Mouse (Mus musculus) midbrain, embryonic 11.5 days (tissue): ENCODE results near the gene Atg7. TPM values are rescaled to one million over a fixed set of nuclear protein-coding genes. Genes with fewer than 3 reads are reported as not detected.

ENCODE experiments used
- ATAC-seq: fragments of 200-750 bp; cut with Nextera tagmentation; 2 replicates; pipeline ENCODE4 v1.8.0; 2017; ENCODE audit warnings: moderate TSS enrichment, moderate library complexity; ENCODE audit not compliant: low FRiP score
- DNase-seq: peaks from one replicate; pipeline ENCODE4 v3.0.0; 2015; ENCODE audit warnings: low spot score; ENCODE audit errors: missing footprints
- H3K27ac ChIP-seq: fragments of 300-500 bp; sonication (generic); 2 replicates; pipeline ENCODE4 v1.5.1; 2014; ENCODE audit warnings: low read depth, low read length
- H3K27me3 ChIP-seq: fragments of 300-500 bp; sonication (generic); 2 replicates; pipeline ENCODE4 v1.6.1; 2014; ENCODE audit warnings: mild to moderate bottlenecking, low read length, moderate library complexity, mixed read lengths; ENCODE audit not compliant: control insufficient read depth, insufficient read depth
- H3K36me3 ChIP-seq: fragments of 300-500 bp; sonication (generic); 2 replicates; pipeline ENCODE4 v1.6.1; 2014; ENCODE audit warnings: mild to moderate bottlenecking, low read length, moderate library complexity, mixed read lengths; ENCODE audit not compliant: control insufficient read depth, insufficient read depth
- H3K4me1 ChIP-seq: fragments of 300-500 bp; sonication (generic); 2 replicates; pipeline ENCODE4 v1.6.1; 2014; ENCODE audit warnings: low read length; ENCODE audit not compliant: control insufficient read depth, insufficient read depth
- H3K4me2 ChIP-seq: fragments of 300-500 bp; sonication (generic); 2 replicates; pipeline ENCODE4 v1.6.1; 2014; ENCODE audit warnings: mild to moderate bottlenecking, moderate library complexity
- H3K4me3 ChIP-seq: fragments of 300-500 bp; sonication (generic); 2 replicates; pipeline ENCODE4 v1.5.1; 2014; ENCODE audit warnings: low read depth, low read length
- H3K9ac ChIP-seq: fragments of 300-500 bp; sonication (generic); 2 replicates; pipeline ENCODE4 v1.6.1; 2014; ENCODE audit warnings: low read length
- H3K9me3 ChIP-seq: fragments of 300-500 bp; sonication (generic); 2 replicates; pipeline ENCODE4 v1.6.1; 2016; ENCODE audit warnings: low read length; ENCODE audit not compliant: control insufficient read depth
- WGBS: fragments of 180-500 bp; shearing (Covaris S2); extraction: QIAGEN DNeasy Blood & Tissue Kit; methylation state at CpG from one replicate; pipeline ENCODE4 v1.1.7; 2014; 5-methylcytosine and 5-hydroxymethylcytosine counted together
- polyA plus RNA-seq: library from polyadenylated mRNA; unstranded; fragments of >200 nt; fragmentation: Nextera tagmentation; extraction: Ambion mirVana; gene quantifications from 2 replicates; pipeline ENCODE4 v1.2.1, GENCODE M21; 2014

The Atg7 gene
- polyA plus RNA-seq, 1 experiment from 2014 or later = 17.6 TPM

DNA sequence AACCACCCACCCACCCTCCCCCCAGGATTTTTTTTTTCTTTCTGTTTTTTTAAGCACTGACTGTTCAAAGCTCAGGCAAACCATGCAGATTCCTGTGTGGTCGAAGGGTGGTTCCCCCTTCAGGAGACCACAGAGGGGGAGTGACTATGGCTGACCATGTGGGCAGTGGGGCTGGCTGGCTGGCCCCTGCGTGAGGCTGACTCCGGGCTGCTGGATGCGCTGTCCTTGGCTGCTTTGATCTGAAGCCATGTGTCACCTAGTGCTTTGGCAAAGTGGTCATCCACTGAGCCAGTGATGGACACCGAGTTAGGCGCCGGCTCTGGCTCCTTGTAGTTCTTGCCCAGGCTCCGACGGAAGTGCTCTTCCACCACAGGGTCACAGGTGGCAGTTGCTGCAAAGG is 219.1 kb downstream of the Atg7 start:
- H3K36me3 ChIP-seq = peaks cover 7% of the 10 kb centered on the region; the same call in 1 of the 2 replicates
- no peak for DNase-seq
- H3K27ac ChIP-seq = no peak overlapping the region
- no peak overlapping the region for H3K9ac ChIP-seq
- no peak overlapping the region for H3K4me3 ChIP-seq
- H3K27me3 ChIP-seq = no peaks in the 10 kb centered on the region
- no peaks in the 10 kb centered on the region for H3K9me3 ChIP-seq
- H3K4me1 ChIP-seq = no peaks in the 10 kb centered on the region
- 88% methylated on average over 9 of the region's 9 CpGs for WGBS
- H3K4me2 ChIP-seq = no peak overlapping the region
- no peak for ATAC-seq

DNA sequence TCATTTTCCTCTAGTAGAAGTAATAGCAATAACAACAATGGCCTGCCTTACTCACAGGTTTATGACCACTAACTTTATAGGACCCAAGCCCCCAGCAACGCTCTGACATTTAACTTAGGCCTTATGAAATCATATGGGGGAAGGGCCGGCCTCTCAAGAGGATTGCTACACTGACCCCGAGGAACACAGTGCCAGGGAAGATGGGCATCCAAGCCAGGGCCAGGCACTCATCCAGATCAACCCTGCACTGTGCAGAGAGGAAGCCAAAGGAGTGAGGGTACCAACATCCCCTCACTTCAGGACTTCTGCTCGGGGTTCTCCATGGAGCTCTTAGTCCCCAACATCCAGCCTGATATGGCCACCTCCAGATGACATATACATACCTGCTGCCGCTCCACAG is 220.6 kb downstream of the Atg7 start:
- Histone ChIP-seq H3K36me3 (peaks cover 7% of the 10 kb centered on the region; the same call in 1 of the 2 replicates), H3K4me3 (no peak overlapping the region), H3K9me3 (no peaks in the 10 kb centered on the region), H3K4me1 (no peaks in the 10 kb centered on the region), H3K4me2 (no peak overlapping the region), H3K9ac (no peak overlapping the region), H3K27me3 (no peaks in the 10 kb centered on the region), H3K27ac (no peak overlapping the region)
- WGBS = 90% methylated on average over 5 of the region's 5 CpGs
- DNase-seq = no peak
- ATAC-seq = no peak

- Histone ChIP-seq H3K4me3 (no peak overlapping the region), H3K27me3 (no peaks in the 10 kb centered on the region), H3K4me1 (no peaks in the 10 kb centered on the region), H3K9ac (no peak overlapping the region), H3K4me2 (no peak overlapping the region), H3K36me3 (peaks cover 7% of the 10 kb centered on the region; the same call in 1 of the 2 replicates), H3K9me3 (no peaks in the 10 kb centered on the region), H3K27ac (no peak overlapping the region)
- 88% methylated on average over 8 of the region's 8 CpGs for WGBS
- DNase-seq (no peak), ATAC-seq (no peak)
These were observed 221.5 kb downstream of the Atg7 start for GRCm38 (mm10) chr6:114864421-114864820.

DNA sequence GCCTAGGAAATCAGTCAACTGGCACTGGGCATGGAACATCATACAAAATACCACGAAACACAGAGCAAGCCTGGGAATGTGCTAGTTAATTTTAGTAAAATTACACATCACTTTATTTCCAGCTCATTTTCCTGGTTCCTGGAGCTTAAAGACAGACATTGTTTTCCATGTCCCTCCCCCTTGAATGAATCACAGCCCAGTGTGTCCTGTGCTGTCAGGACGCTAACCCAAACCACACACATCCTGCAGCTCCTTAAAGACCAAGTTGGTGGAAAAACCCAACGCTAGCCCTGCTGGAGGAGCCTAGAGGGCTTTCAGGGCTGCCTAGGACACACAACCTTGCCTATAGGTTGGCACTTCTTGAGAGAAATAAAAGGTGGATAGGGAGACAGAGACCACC is 223.2 kb downstream of the Atg7 start:
- ATAC-seq (no peak), DNase-seq (no peak)
- Histone ChIP-seq H3K36me3 (peaks cover 6% of the 10 kb centered on the region; the same call in 1 of the 2 replicates), H3K4me1 (no peaks in the 10 kb centered on the region), H3K4me2 (no peak overlapping the region), H3K4me3 (no peak overlapping the region), H3K27ac (no peak overlapping the region), H3K27me3 (no peaks in the 10 kb centered on the region), H3K9me3 (no peaks in the 10 kb centered on the region), H3K9ac (no peak overlapping the region)
- WGBS = 92% methylated on average over 3 of the region's 3 CpGs

DNA sequence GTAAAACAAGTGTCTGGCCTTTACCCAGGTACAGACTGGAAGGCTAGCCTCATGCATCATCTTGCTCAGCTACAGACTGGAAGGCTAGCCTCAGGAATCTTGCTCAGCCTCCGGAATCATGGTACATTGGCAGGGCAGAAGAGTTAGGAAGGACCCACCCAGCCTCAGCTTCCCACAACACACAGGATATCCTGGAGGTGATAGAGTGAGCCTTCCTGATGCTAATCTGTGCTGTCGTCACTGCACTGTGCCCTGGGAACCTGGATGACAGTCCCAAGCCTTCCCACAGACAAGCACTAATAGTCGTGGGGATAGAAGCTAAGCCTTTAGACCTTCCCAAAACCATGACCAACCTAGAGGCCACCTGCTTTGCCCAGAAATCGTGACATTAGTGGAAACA is 223.7 kb downstream of the Atg7 start:
- no peaks in the 10 kb centered on the region for H3K27me3 ChIP-seq
- H3K9me3 ChIP-seq = no peaks in the 10 kb centered on the region
- 85% methylated on average over 4 of the region's 4 CpGs for WGBS
- no peaks in the 10 kb centered on the region for H3K4me1 ChIP-seq
- ATAC-seq (no peak), DNase-seq (no peak)
- no peak overlapping the region for H3K4me2 ChIP-seq
- no peak overlapping the region for H3K27ac ChIP-seq
- peaks cover 2% of the 10 kb centered on the region; the same call in 1 of the 2 replicates for H3K36me3 ChIP-seq
- no peak overlapping the region for H3K4me3 ChIP-seq
- no peak overlapping the region for H3K9ac ChIP-seq

GRCm38 (mm10) chr6:114868656-114869055 is 225.8 kb downstream of the Atg7 start:
- no peak overlapping the region for H3K4me2 ChIP-seq
- ATAC-seq (0 out of 2 replicates have a peak, but pooled peaks have one; percentile 13), DNase-seq (no peak)
- H3K27me3 ChIP-seq = no peaks in the 10 kb centered on the region
- no peak overlapping the region for H3K27ac ChIP-seq
- no peak overlapping the region for H3K9ac ChIP-seq
- 87% methylated on average over 7 of the region's 7 CpGs for WGBS
- peaks cover 4% of the 10 kb centered on the region for H3K4me1 ChIP-seq
- no peaks in the 10 kb centered on the region for H3K9me3 ChIP-seq
- H3K4me3 ChIP-seq = no peak overlapping the region
- H3K36me3 ChIP-seq = no peaks in the 10 kb centered on the region; the same call in 1 of the 2 replicates

GRCm38 (mm10) chr6:114869501-114870076 is 226.7 kb downstream of the Atg7 start:
- no peaks in the 10 kb centered on the region for H3K36me3 ChIP-seq
- no peak overlapping the region for H3K4me2 ChIP-seq
- no peaks in the 10 kb centered on the region for H3K9me3 ChIP-seq
- no peak overlapping the region for H3K4me3 ChIP-seq
- H3K9ac ChIP-seq = no peak overlapping the region
- no peak for ATAC-seq
- H3K27ac ChIP-seq = no peak overlapping the region
- peaks cover 13% of the 10 kb centered on the region for H3K4me1 ChIP-seq
- DNase-seq = no peak
- 83% methylated on average over 6 of the region's 6 CpGs for WGBS
- no peaks in the 10 kb centered on the region for H3K27me3 ChIP-seq

DNA sequence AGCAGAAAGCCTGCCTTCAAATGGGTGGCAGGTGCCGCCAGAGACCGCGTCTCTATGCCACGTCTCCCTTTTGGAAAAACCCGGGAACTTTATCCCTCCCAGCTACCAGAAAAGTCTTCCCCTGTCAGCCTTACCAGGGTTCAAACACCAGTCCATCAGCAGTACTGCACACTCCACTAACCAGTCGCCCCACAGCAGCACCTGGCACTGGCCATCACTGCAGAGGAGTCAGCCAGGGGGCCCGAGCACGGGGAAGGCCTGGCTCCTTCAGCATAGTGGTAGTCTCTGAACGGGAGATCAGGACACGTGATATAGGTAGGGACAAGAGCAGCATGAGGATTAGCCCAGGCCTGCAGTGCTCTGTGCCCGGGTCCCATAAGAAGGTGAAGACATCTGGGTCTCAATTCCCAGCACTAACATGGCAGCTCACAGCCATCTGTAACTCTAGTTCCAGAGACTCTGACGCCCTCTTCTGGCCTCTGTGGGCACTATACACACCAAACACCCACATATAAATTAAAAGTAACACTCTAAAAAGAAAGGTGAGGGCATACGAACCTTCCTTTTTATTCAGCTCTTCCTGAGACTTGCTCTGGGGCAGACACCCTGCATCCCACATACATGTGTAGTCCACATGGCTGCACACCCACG is 228.2 kb downstream of the Atg7 start:
- no peak overlapping the region for H3K4me3 ChIP-seq
- H3K4me1 ChIP-seq = peaks cover 26% of the 10 kb centered on the region
- ATAC-seq = no peak
- H3K9me3 ChIP-seq = no peaks in the 10 kb centered on the region
- no peak for DNase-seq
- no peaks in the 10 kb centered on the region for H3K27me3 ChIP-seq
- H3K9ac ChIP-seq = no peak overlapping the region
- no peaks in the 10 kb centered on the region for H3K36me3 ChIP-seq
- 92% methylated on average over 14 of the region's 14 CpGs for WGBS
- H3K27ac ChIP-seq = no peak overlapping the region
- H3K4me2 ChIP-seq = no peak overlapping the region

DNA sequence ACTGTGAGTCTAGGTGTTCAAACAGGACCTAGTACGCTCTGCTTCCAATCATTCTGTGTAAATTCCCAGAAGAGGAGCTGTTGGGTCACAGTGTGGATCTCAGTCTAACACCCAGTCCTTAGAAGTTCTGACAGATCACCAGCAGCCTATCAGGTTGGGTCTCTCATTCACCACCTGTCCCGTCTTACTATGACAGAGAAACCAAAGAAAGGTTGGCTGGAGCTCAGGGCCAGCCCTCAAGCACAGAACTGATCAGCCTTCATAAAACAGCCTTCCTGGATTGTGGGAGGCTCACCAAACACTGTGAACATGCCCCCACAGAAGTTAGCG is 230.9 kb downstream of the Atg7 start:
- WGBS = 83% methylated on average over 3 of the region's 3 CpGs
- Histone ChIP-seq H3K36me3 (no peaks in the 10 kb centered on the region), H3K27me3 (no peaks in the 10 kb centered on the region), H3K4me2 (peak overlapping the region; percentile 72), H3K4me3 (peak overlapping the region; percentile 40), H3K9ac (peak overlapping the region; percentile 74), H3K9me3 (no peaks in the 10 kb centered on the region), H3K27ac (peak overlapping the region; percentile 84; the same call in 1 of the 2 replicates), H3K4me1 (peaks cover 48% of the 10 kb centered on the region)
- ATAC-seq = no peak
- DNase-seq = no peak
